Mouse (Mus musculus): ENCODE measurements around the gene Tor3a. TPM values are rescaled to one million over a fixed set of nuclear protein-coding genes. Genes with fewer than 3 reads are reported as not detected.
"Not testable (repeated sequence)": the region's sequence is repeated elsewhere in the genome, so short reads cannot be mapped to it uniquely, and the experiment has no call there.

The Tor3a gene
- polyA plus RNA-seq, 1 experiment = 12.7 TPM

DNA sequence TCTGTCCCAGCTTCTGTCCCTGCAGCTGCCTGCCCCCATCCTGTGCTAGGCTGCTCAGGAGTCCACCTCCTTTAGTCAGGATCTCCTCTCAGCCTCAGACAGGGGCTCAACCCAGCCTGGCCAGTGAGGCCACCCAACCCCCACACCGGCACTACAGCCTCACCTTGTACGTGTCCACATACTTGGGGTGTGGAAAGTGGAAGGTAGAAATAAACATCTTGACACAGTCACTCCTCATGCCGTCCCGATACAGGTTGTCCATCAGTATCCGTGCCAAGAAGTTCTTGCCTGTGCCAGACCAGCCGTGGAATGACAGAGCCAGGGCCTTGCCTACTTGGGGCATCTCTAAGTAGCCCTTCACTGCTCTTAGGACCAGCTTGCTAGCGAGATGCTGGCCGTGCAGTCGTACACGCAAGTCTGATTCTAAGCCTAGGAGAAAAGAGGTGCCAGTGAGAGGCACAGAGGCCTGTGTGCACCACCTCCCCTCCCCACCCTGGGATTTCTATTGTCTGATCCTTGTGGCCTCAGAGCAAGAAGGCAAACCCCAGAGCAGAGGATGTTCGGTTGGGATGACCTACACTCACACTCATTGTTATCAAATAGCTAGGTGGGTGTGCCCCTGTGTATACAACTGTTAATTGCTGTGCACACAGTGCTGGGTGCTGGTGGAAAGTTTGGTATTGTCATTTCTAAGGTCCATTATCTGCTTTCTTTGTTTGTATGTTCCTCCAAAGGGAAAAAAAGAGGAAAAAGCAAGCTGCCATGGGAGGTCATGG, 4.8 kb downstream of the Tor3a start:
- WGBS = 78% methylated on average over 11 of the region's 11 CpGs
- Histone ChIP-seq H3K27me3 (replicated peaks; ENCODE audit: control insufficient read depth, insufficient read depth, low read length) (no peaks in the 10 kb centered on the region), H3K27ac (ENCODE audit: insufficient read depth, low read depth, low read length) (no peak overlapping the region), H3K4me1 (ENCODE audit: control insufficient read depth, insufficient read depth, low read length) (no peaks in the 10 kb centered on the region; the same call in 1 of the 2 replicates), H3K4me3 (ENCODE audit: insufficient read depth, low read depth, low read length) (no peak overlapping the region), H3K36me3 (ENCODE audit: control insufficient read depth, insufficient read depth, low read length) (no peaks in the 10 kb centered on the region)
- TF ChIP-seq POLR2A (IDR thresholded peaks at IDR 0.05; ENCODE audit: low read depth, low read length) = no peak
- TF ChIP-seq CTCF (conservative IDR thresholded peaks at IDR 0.05; ENCODE audit: insufficient read depth, insufficient read length, low read depth, low read length) = no peak
- no peak for DNase-seq

DNA sequence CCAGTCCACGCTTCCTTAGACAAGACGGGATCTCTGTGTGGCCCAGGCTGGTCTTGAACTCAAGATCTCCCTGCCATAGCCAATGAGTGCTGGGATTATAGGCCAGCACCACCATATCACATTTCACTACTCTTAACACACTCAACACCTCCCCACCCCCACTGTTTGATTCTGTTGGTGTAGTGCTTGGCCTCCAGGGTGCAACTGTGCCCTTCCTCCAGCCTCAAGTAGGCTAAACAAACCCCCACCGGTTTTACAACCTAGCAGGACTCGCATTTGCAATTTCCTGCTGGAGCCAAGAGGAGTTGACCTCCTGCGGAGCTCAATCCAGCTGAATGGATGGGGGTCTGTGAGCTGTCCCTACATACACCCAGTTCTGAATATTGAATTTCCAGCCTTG, 5.6 kb downstream of the Tor3a start:
- DNase-seq = peak; percentile 39
- 58% methylated on average over 5 of the region's 5 CpGs for WGBS
- Histone ChIP-seq H3K27ac (ENCODE audit: insufficient read depth, low read depth, low read length) (no peak overlapping the region), H3K4me3 (ENCODE audit: insufficient read depth, low read depth, low read length) (no peak overlapping the region), H3K36me3 (ENCODE audit: control insufficient read depth, insufficient read depth, low read length) (no peaks in the 10 kb centered on the region), H3K4me1 (ENCODE audit: control insufficient read depth, insufficient read depth, low read length) (no peaks in the 10 kb centered on the region; the same call in 1 of the 2 replicates), H3K27me3 (replicated peaks; ENCODE audit: control insufficient read depth, insufficient read depth, low read length) (no peaks in the 10 kb centered on the region)
- no peak for TF ChIP-seq CTCF (conservative IDR thresholded peaks at IDR 0.05; ENCODE audit: insufficient read depth, insufficient read length, low read depth, low read length)
- no peak for TF ChIP-seq POLR2A (IDR thresholded peaks at IDR 0.05; ENCODE audit: low read depth, low read length)

DNA sequence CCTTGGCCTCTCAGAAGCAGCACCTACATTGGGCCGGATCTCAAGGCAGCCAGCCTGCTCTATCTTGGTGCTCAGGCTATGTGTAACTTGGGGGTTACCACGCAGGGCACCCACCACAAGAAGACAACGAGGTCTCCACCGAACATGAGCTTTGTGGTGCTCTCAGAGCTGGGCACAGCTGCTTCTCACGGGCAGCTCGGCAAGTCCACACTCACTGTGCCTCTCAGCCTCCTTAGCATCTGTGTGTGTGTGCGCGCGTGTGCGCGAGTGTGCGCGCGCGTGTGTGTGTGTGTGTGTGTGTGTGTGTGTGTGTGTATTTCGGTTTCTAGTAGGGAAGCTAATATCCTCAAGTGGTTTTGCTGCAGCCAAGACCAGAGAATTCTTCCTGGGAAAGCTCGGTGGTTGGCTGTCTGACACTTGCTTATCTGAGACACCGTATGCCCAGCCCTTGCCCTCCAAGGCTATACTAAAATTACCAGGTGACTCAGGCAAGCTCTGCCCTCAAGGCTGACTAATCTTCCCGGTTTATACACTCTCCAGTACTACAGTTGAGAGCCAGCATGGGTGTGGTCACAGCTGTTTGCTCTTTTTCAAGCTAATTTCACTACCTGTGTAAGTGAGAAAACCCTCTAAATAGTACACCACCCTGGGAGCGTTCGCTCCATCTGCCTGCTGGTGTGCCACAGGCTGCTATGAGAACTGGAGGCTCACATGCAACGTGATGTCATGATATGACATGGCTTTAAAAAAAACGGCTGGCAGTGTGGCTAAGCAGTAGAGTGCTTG, 6.8 kb downstream of the Tor3a start:
- Histone ChIP-seq H3K27ac (ENCODE audit: insufficient read depth, low read depth, low read length) (no peak overlapping the region), H3K27me3 (replicated peaks; ENCODE audit: control insufficient read depth, insufficient read depth, low read length) (no peaks in the 10 kb centered on the region), H3K36me3 (ENCODE audit: control insufficient read depth, insufficient read depth, low read length) (no peaks in the 10 kb centered on the region), H3K4me3 (ENCODE audit: insufficient read depth, low read depth, low read length) (no peak overlapping the region), H3K4me1 (ENCODE audit: control insufficient read depth, insufficient read depth, low read length) (no peaks in the 10 kb centered on the region)
- no peak for DNase-seq
- TF ChIP-seq POLR2A (IDR thresholded peaks at IDR 0.05; ENCODE audit: low read depth, low read length) (no peak), CTCF (conservative IDR thresholded peaks at IDR 0.05; ENCODE audit: insufficient read depth, insufficient read length, low read depth, low read length) (no peak)
- 91% methylated on average over 23 of the region's 23 CpGs for WGBS

DNA sequence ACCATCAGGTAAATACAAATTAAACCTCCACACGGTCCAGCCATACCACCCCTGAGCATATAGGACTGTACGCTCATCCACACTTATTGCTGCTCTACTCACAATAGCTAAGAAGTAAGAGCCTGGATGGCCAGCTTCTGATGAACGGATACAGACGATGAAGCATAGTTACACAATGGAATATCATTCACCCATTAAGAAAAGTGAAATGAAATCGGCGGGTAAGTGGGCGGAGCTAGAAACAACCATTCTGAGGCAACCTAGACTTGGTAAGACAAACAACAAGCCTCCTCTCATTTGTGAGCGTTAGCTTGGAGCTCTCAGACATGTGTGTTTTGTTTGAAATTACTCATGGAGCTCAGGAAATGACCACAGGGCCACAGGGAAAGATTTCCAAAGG, 8.4 kb downstream of the Tor3a start:
- Histone ChIP-seq H3K36me3 (ENCODE audit: control insufficient read depth, insufficient read depth, low read length) (no peaks in the 10 kb centered on the region), H3K27ac (ENCODE audit: insufficient read depth, low read depth, low read length) (no peak overlapping the region), H3K27me3 (replicated peaks; ENCODE audit: control insufficient read depth, insufficient read depth, low read length) (no peaks in the 10 kb centered on the region), H3K4me3 (ENCODE audit: insufficient read depth, low read depth, low read length) (no peak overlapping the region), H3K4me1 (ENCODE audit: control insufficient read depth, insufficient read depth, low read length) (no peaks in the 10 kb centered on the region)
- TF ChIP-seq CTCF (conservative IDR thresholded peaks at IDR 0.05; ENCODE audit: insufficient read depth, insufficient read length, low read depth, low read length) (no peak), POLR2A (IDR thresholded peaks at IDR 0.05; ENCODE audit: low read depth, low read length) (no peak)
- DNase-seq = no peak
- WGBS = 90% methylated on average over 8 of the region's 8 CpGs

DNA sequence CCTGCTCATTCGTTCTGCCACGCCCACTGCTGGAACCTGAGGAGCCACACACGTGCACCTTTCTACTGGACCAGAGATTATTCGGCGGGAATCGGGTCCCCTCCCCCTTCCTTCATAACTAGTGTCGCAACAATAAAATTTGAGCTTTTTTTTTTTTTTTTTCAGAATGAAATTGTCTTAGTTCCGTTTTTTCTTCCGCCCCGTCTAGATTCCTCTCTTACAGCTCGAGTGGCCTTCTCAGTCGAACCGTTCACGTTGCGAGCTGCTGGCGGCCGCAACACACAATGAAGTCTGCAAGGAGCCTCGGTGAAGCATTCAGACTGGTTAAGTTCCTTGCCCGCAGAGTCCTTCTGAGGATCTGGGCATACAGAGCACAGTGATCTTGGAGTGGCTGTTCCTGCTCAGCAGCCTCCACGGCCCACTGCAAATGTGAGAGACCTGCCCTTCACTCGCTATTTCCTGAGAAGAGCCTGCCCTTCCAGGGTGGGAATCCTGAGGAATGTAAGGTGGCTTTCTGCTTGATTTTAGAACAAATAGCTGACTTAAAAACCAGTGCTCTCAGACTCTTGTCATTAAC, 13.4 kb downstream of the Tor3a start:
- H3K27ac ChIP-seq (ENCODE audit: insufficient read depth, low read depth, low read length); H3K4me1 ChIP-seq (ENCODE audit: control insufficient read depth, insufficient read depth, low read length); H3K4me3 ChIP-seq (ENCODE audit: insufficient read depth, low read depth, low read length); H3K27me3 ChIP-seq (replicated peaks; ENCODE audit: control insufficient read depth, insufficient read depth, low read length); H3K36me3 ChIP-seq (ENCODE audit: control insufficient read depth, insufficient read depth, low read length); DNase-seq: not testable (repeated sequence)
- WGBS = 51% methylated on average over 21 of the region's 21 CpGs

DNA sequence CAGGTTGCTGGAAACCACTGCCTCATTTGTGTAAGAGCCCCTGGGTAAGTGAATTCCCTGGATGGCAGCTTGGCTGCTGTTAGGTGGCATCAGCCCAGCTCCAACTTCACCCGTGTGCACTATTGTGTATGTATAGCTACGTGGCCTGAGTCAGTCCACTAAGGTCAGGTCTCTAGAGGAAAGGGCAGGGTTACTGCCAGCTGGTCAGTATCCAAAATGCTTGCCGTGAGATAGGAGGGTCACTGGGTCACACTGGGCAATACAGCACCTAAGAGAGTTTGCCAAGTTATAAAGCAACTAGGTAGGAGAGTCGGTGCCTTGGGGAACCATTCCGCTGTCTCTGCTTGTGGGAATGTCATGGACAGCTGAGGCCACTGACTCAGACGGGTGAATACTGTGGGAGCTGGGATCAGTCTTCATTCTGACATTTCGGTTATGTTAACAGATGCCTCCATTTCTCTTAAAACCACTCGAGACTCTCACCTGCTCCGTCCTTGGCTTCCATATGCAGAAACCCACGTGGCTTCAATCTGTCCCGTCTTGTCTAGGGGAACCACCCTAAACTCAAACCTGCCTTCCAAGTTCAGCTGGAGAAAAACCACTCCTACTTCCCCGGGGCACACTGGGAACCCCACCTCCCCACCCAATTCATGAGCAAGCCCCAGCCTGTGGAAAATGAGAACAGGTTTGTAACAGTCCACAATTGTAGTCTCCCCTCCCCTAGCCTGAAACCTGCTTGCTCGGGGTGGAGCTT, 14.1 kb downstream of the Tor3a start:
- Histone ChIP-seq H3K4me1 (ENCODE audit: control insufficient read depth, insufficient read depth, low read length) (peaks cover 5% of the 10 kb centered on the region; the same call in 1 of the 2 replicates), H3K4me3 (ENCODE audit: insufficient read depth, low read depth, low read length) (no peak overlapping the region), H3K27me3 (replicated peaks; ENCODE audit: control insufficient read depth, insufficient read depth, low read length) (no peaks in the 10 kb centered on the region), H3K36me3 (ENCODE audit: control insufficient read depth, insufficient read depth, low read length) (no peaks in the 10 kb centered on the region), H3K27ac (ENCODE audit: insufficient read depth, low read depth, low read length) (no peak overlapping the region)
- DNase-seq = peak; percentile 44
- 53% methylated on average over 13 of the region's 13 CpGs for WGBS
- TF ChIP-seq POLR2A (IDR thresholded peaks at IDR 0.05; ENCODE audit: low read depth, low read length) = no peak
- no peak for TF ChIP-seq CTCF (conservative IDR thresholded peaks at IDR 0.05; ENCODE audit: insufficient read depth, insufficient read length, low read depth, low read length)

Measured in kidney, adult 2 months (tissue).